Mouse (Mus musculus) limb, embryonic 11.5 days (tissue): Measurements from ENCODE around the gene Myoz2. TPM values are rescaled to one million over a fixed set of nuclear protein-coding genes. Genes with fewer than 3 reads are reported as not detected.

Experiments
- ATAC-seq: fragments of 200-750 bp; cut with Nextera tagmentation; 2 replicates; pipeline ENCODE4 v1.8.0; 2017; ENCODE audit warnings: low read depth; ENCODE audit not compliant: insufficient number of reproducible peaks, low FRiP score, low TSS enrichment
- DNase-seq: peaks from one replicate; pipeline ENCODE4 v3.0.0-alpha.2; 2015; ENCODE audit warnings: low spot score
- H3K27ac ChIP-seq: fragments of 300-500 bp; sonication (generic); replicated peaks from 2 replicates; pipeline ENCODE4 v1.5.1; 2014; ENCODE audit warnings: low read depth, mild to moderate bottlenecking, low read length
- H3K27me3 ChIP-seq: fragments of 300-500 bp; sonication (generic); 2 replicates; pipeline ENCODE4 v1.6.1; 2014; ENCODE audit warnings: mild to moderate bottlenecking, low read length, mixed read lengths; ENCODE audit not compliant: control insufficient read depth, insufficient read depth
- H3K36me3 ChIP-seq: fragments of 300-500 bp; sonication (generic); 2 replicates; pipeline ENCODE4 v1.6.1; 2014; ENCODE audit warnings: mild to moderate bottlenecking, low read length, moderate library complexity, mixed read lengths; ENCODE audit not compliant: control insufficient read depth, insufficient read depth
- H3K4me1 ChIP-seq: fragments of 300-500 bp; sonication (generic); 2 replicates; pipeline ENCODE4 v1.6.1; 2014; ENCODE audit warnings: low read length, mixed read lengths; ENCODE audit not compliant: control insufficient read depth, insufficient read depth
- H3K4me2 ChIP-seq: fragments of 300-500 bp; sonication (generic); 2 replicates; pipeline ENCODE4 v1.6.1; 2014; ENCODE audit warnings: low read depth, mild to moderate bottlenecking, moderate library complexity; ENCODE audit not compliant: severe bottlenecking
- H3K4me3 ChIP-seq: fragments of 300-500 bp; sonication (generic); 2 replicates; pipeline ENCODE4 v1.5.1; 2014; ENCODE audit warnings: low read depth, low read length
- H3K9ac ChIP-seq: fragments of 300-500 bp; sonication (generic); 2 replicates; pipeline ENCODE4 v1.6.1; 2014; ENCODE audit warnings: mild to moderate bottlenecking, low read length
- H3K9me3 ChIP-seq: fragments of 300-500 bp; sonication (generic); 2 replicates; pipeline ENCODE4 v1.6.1; 2016; ENCODE audit warnings: low read length; ENCODE audit not compliant: control insufficient read depth
- WGBS: fragments of 180-500 bp; shearing (Covaris S2); extraction: QIAGEN DNeasy Blood & Tissue Kit; methylation state at CpG from one replicate; pipeline ENCODE4 v1.1.7; 2014; 5-methylcytosine and 5-hydroxymethylcytosine counted together
- polyA plus RNA-seq: library from polyadenylated mRNA; unstranded; fragments of >200 nt; fragmentation: Nextera tagmentation; extraction: Ambion mirVana; gene quantifications from 2 replicates; pipeline ENCODE4 v1.2.1, GENCODE M21; 2014

The Myoz2 gene
- polyA plus RNA-seq: 0.64 and 1.0 TPM in 2 replicates

DNA sequence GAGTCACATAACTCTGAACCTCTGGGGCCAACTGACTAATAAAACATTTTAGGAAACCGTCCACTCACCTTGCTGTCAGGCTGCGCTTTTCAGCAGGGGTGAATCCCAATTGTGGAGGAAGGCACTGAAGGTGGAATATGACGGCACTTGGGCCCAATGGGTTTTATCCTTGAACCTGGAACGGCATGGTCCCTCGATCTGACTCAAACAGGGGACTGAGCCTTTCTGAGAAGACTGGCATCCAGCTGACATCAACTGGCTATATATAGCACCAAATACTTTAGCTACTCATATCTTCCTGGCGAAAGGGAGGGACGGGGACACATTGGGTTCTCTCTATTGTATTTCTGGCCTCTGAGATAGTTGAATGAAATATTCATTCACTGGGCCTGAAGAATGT, at the start of gene Myoz2:
TSS of gene Myoz2 (minus strand) at position 264 of the 400 bp plus-strand sequence.
- Histone ChIP-seq H3K4me2 (no peak within 1 kb of the TSS), H3K9ac (no peak within 1 kb of the TSS), H3K27ac (no peak within 1 kb of the TSS), H3K9me3 (no peaks in the 10 kb centered on the region), H3K4me1 (no peaks in the 10 kb centered on the region), H3K27me3 (no peaks in the 10 kb centered on the region), H3K36me3 (no peaks in the 10 kb centered on the region), H3K4me3 (no peak within 1 kb of the TSS)
- no peak for ATAC-seq
- peak; percentile 7 for DNase-seq
- WGBS: 86% methylated on average over 7 of the region's 7 CpGs

DNA sequence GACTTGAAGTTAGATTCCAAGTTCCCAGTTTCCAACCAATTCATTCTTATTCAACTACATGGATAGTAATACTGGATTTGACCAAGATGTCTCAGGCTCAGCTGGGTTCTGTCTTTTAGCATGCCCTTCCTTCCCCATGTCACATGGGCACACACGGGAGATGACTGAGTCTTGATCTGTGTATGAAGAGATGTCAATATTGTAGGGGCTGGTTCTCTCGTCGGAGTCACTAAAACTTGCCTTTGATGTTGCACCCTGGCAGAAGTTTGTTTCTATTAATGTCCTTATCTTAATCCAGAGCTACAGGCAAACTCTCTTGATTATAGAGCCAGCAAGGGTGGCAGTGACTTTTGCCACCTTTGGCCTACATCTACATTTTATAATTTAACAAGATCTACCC, 46.9 kb upstream of the Myoz2 start:
- no peak overlapping the region for H3K4me2 ChIP-seq
- no peak overlapping the region for H3K4me3 ChIP-seq
- DNase-seq (no peak), ATAC-seq (no peak)
- no peaks in the 10 kb centered on the region for H3K36me3 ChIP-seq
- 85% methylated on average over 3 of the region's 3 CpGs for WGBS
- no peaks in the 10 kb centered on the region for H3K4me1 ChIP-seq
- no peak overlapping the region for H3K9ac ChIP-seq
- H3K27me3 ChIP-seq: no peaks in the 10 kb centered on the region
- no peaks in the 10 kb centered on the region for H3K9me3 ChIP-seq
- no peak overlapping the region for H3K27ac ChIP-seq

DNA sequence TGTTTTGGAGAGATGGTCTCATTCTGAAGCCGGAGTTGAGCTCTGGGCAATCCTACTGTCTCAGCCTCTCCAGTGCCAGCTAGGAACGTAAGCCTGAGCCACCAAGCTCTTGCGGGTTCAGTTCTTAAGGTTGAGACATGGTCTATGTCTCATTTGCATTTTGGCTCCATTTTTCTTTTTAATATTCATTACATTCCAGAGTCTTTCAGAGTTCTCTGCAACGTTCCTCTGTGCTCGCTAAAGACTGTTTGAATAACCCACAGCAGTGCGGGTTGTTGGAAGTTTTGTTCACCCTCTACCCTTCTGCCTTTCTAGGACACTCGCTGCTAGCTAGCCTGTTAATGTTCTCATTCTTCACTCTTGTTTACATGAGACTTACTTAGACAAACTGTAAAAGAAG, 46.1 kb upstream of the Myoz2 start:
- DNase-seq: no peak
- Histone ChIP-seq H3K27ac (no peak overlapping the region), H3K4me3 (no peak overlapping the region), H3K9ac (no peak overlapping the region), H3K4me2 (no peak overlapping the region), H3K36me3 (no peaks in the 10 kb centered on the region), H3K27me3 (no peaks in the 10 kb centered on the region), H3K4me1 (no peaks in the 10 kb centered on the region), H3K9me3 (no peaks in the 10 kb centered on the region)
- WGBS: 85% methylated on average over 7 of the region's 7 CpGs
- ATAC-seq: no peak

DNA sequence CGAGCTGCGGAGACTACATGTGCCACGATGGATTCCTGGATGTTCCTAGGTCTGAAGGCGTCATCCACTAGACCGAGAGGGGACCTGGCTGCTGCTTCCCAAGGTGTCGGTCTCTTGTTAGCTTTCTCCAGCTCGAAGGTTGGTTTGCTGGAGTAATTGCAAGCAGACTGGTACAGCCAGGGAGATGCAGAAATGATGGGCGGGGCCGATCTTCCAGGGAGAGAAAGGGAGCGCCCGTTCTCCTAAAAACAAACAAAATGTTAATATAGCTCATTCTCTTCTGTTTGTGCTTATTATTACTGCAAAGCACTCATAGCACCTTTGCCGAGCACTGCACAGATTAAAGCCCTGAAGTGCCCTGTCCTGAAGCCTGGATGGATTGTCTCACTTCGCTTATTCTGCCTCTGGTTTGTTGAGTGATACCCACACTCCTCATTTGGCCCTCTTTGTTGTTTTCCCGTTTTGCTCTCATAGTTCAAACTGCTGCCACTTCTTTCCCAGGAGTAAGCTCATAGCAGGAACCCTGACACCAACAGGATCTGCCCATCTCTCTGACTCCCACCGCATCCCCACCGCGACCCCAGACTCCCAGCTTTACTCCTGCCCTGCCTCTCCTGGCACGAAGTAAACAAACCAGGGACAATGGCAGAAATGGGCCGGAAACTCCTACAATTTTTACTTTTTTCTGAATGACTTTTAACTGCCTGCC, 45.4 kb upstream of the Myoz2 start:
- Histone ChIP-seq H3K9me3 (no peaks in the 10 kb centered on the region), H3K4me1 (no peaks in the 10 kb centered on the region), H3K36me3 (no peaks in the 10 kb centered on the region), H3K27me3 (no peaks in the 10 kb centered on the region), H3K4me3 (no peak overlapping the region), H3K4me2 (no peak overlapping the region), H3K27ac (no peak overlapping the region), H3K9ac (no peak overlapping the region)
- 76% methylated on average over 19 of the region's 19 CpGs for WGBS
- DNase-seq (no peak), ATAC-seq (no peak)

DNA sequence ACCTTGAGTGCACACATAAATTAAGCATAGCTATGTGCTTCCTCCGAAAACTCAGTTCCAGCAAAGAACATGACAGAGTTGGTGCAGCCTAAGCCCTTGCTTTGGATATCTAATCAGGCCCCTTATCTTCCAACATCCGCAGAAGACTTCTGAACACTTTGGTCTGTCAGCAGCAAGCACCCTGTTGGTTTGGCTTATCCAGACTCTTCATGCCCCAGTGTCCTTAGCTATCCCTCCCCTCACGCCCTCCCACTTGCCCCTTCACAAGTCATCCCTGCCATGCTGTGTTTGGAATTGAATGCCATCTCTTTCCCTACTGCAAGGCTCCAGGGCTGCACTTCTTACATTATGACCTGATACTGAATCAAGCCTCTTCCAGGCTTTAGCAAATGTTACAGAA, 40.9 kb upstream of the Myoz2 start:
- 89% methylated on average over 3 of the region's 3 CpGs for WGBS
- no peak for DNase-seq
- Histone ChIP-seq H3K4me1 (no peaks in the 10 kb centered on the region), H3K27me3 (no peaks in the 10 kb centered on the region), H3K9ac (no peak overlapping the region), H3K4me2 (no peak overlapping the region), H3K9me3 (no peaks in the 10 kb centered on the region), H3K4me3 (no peak overlapping the region), H3K27ac (no peak overlapping the region), H3K36me3 (no peaks in the 10 kb centered on the region)
- no peak for ATAC-seq

DNA sequence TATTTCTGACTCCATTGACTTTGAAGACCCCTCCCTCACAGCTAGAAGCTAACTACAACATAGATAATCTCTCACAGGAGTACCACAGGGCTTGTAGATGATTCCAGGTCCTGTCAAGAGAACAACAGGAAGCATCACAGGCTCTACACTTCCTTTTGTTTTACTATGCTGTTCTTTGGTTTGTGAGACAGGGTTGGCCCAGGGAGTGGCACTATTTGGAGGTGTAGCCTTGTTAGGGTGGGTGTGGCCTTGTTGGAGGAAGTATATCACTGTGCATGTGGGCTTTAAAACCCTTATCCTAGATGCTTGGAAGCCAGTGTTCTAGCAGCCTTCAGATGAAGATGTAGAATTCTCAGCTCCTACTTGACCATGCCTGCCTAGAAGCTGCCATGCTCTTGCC, 40.2 kb upstream of the Myoz2 start:
- no peak overlapping the region for H3K27ac ChIP-seq
- no peaks in the 10 kb centered on the region for H3K27me3 ChIP-seq
- H3K4me2 ChIP-seq: no peak overlapping the region
- no peak for DNase-seq
- no peaks in the 10 kb centered on the region for H3K9me3 ChIP-seq
- no peaks in the 10 kb centered on the region for H3K36me3 ChIP-seq
- H3K4me1 ChIP-seq: no peaks in the 10 kb centered on the region
- no peak for ATAC-seq
- H3K4me3 ChIP-seq: no peak overlapping the region
- H3K9ac ChIP-seq: no peak overlapping the region

DNA sequence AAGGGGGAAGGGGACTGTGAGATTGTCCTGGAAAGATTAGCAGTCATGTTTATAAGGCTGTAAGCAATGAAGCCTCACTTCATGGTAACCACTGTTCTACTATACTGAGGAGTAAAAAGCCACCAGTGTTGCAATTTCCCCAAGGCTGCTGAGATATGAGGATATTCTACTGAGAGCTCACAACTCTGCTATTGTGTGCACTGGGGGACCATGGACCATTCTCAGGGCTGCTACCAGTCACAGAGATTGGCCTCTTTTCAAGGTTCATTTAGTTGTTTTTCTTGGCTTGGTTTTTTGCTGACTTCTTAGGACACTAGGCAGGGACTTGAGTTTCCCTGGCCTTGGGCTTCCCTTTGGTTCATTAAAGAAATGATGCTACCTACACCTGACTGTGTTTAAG, 38.5 kb upstream of the Myoz2 start:
- no peaks in the 10 kb centered on the region for H3K9me3 ChIP-seq
- no peak overlapping the region for H3K27ac ChIP-seq
- no peak overlapping the region for H3K4me2 ChIP-seq
- H3K4me3 ChIP-seq: no peak overlapping the region
- no peaks in the 10 kb centered on the region for H3K36me3 ChIP-seq
- no peak overlapping the region for H3K9ac ChIP-seq
- ATAC-seq: no peak
- no peak for DNase-seq
- no peaks in the 10 kb centered on the region for H3K27me3 ChIP-seq
- no peaks in the 10 kb centered on the region for H3K4me1 ChIP-seq

DNA sequence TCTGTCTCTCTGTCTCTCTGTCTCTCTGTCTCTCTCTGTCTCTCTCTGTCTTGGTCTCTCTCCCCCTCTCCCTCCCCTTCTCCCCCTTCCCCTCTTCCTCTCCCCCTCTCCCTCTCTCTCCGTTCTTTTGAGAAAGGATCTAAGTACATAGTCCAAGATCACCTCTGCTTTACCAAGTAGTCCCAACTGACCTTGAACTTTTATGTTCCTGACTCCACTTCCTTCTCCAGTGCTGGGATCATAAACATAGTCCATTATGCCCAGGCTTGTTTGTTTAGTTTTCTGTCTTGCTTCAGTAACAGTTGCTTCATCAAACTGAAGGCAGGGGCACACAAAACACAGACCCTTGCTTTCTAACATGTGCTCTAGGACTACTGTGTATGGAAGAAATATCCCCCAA, 37.7 kb upstream of the Myoz2 start:
- WGBS: no CpG with 5 or more reads among the region's 1 CpGs
- no peak overlapping the region for H3K27ac ChIP-seq
- no peak overlapping the region for H3K9ac ChIP-seq
- H3K36me3 ChIP-seq: no peaks in the 10 kb centered on the region
- H3K4me1 ChIP-seq: no peaks in the 10 kb centered on the region
- no peak overlapping the region for H3K4me2 ChIP-seq
- no peaks in the 10 kb centered on the region for H3K27me3 ChIP-seq
- H3K9me3 ChIP-seq: no peaks in the 10 kb centered on the region
- no peak for ATAC-seq
- no peak overlapping the region for H3K4me3 ChIP-seq
- DNase-seq: no peak

DNA sequence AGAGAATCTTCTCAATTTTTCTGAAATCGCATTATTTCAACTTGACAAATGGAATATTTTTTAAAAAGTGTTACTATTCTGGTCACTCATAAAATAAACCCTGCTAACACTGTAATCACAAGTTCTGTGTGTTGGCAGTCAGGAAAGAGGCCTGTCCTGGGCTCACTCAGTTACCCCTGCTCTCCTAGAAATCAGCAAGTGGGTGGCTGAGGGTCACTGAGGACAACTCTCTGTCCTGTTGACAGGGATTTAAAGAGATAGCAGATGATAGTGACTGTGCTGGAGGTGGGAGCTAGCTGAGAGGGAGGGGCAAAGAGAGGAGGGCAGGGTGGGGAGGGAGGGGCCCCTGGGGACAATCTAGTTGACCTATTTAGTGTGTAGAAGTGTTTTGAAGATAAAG, 36.2 kb upstream of the Myoz2 start:
- Histone ChIP-seq H3K4me2 (no peak overlapping the region), H3K27me3 (no peaks in the 10 kb centered on the region), H3K4me3 (no peak overlapping the region), H3K27ac (no peak overlapping the region), H3K36me3 (no peaks in the 10 kb centered on the region), H3K9me3 (no peaks in the 10 kb centered on the region), H3K4me1 (no peaks in the 10 kb centered on the region), H3K9ac (no peak overlapping the region)
- DNase-seq: no peak
- no peak for ATAC-seq
- 89% methylated on average over 1 of the region's 1 CpGs for WGBS
